Mouse (Mus musculus): ENCODE measurements around the gene Nt5c3b. TPM values are rescaled to one million over a fixed set of nuclear protein-coding genes. Genes with fewer than 3 reads are reported as not detected.
A peak's percentile ranks its signal among the peaks of the same experiment; 100 is the strongest.

Gene Nt5c3b
- total and polyA plus RNA-seq, 2 experiments from 2014 or later = 59.2 to 108 TPM

- under 1% methylated on average over 77 of the region's 83 CpGs for WGBS
- 0 out of 2 replicates have a peak, but pooled peaks cover 9% of the 10 kb centered on the region for H3K4me1 ChIP-seq (ENCODE audit: insufficient read depth, low read length)
- H3K4me2 ChIP-seq (ENCODE audit: low read depth, low read length) = peak within 1 kb of the TSS; percentile 85
- H3K27me3 ChIP-seq (ENCODE audit: insufficient read depth, low read length) = no peaks in the 10 kb centered on the region
- ATAC-seq = peak; percentile 94
- peak; percentile 77 for TF ChIP-seq CTCF (IDR thresholded peaks at IDR 0.05; ENCODE audit: low read depth)
- H3K4me3 ChIP-seq (ENCODE audit: low read length) = peak within 1 kb of the TSS; percentile 95
- peak; percentile 96 for DNase-seq (ENCODE audit: low spot score)
- H3K9ac ChIP-seq (replicated peaks; ENCODE audit: low read length) = peak within 1 kb of the TSS; percentile 97
- H3K36me3 ChIP-seq (ENCODE audit: insufficient read depth, low read length) = peaks cover 11% of the 10 kb centered on the region
- peak within 1 kb of the TSS; percentile 93 for H3K27ac ChIP-seq
- H3K9me3 ChIP-seq (ENCODE audit: low read length) = no peaks in the 10 kb centered on the region
Observed at GRCm38 (mm10) chr11:100472197-100472934, 30.8 kb upstream of the Nt5c3b start, which contains the start of gene Klhl11. Gene Klhl11 (minus strand): TSS chr11:100472741.

GRCm38 (mm10) chr11:100471352-100472196 is 30.0 kb upstream of the Nt5c3b start:
- peak overlapping the region; percentile 95 for H3K4me3 ChIP-seq (ENCODE audit: low read length)
- H3K27ac ChIP-seq = peak overlapping the region; percentile 93
- 3% methylated on average over 30 of the region's 30 CpGs for WGBS
- ATAC-seq = peak; percentile 7; the same call in 1 of the 2 replicates
- TF ChIP-seq CTCF (IDR thresholded peaks at IDR 0.05; ENCODE audit: low read depth) = no peak
- H3K4me1 ChIP-seq (ENCODE audit: insufficient read depth, low read length) = 0 out of 2 replicates have a peak, but pooled peaks cover 9% of the 10 kb centered on the region
- H3K9ac ChIP-seq (replicated peaks; ENCODE audit: low read length) = peak overlapping the region; percentile 97
- H3K27me3 ChIP-seq (ENCODE audit: insufficient read depth, low read length) = no peaks in the 10 kb centered on the region
- H3K9me3 ChIP-seq (ENCODE audit: low read length) = no peaks in the 10 kb centered on the region
- peak; percentile 26 for DNase-seq (ENCODE audit: low spot score)
- H3K4me2 ChIP-seq (ENCODE audit: low read depth, low read length) = peak overlapping the region; percentile 85
- peaks cover 6% of the 10 kb centered on the region; the same call in 1 of the 2 replicates for H3K36me3 ChIP-seq (ENCODE audit: insufficient read depth, low read length)

- H3K27ac ChIP-seq = no peak overlapping the region
- no peak overlapping the region for H3K9ac ChIP-seq (replicated peaks; ENCODE audit: low read length)
- H3K4me1 ChIP-seq (ENCODE audit: insufficient read depth, low read length) = 0 out of 2 replicates have a peak, but pooled peaks cover 9% of the 10 kb centered on the region
- ATAC-seq (no peak), DNase-seq (ENCODE audit: low spot score) (no peak)
- no peaks in the 10 kb centered on the region for H3K9me3 ChIP-seq (ENCODE audit: low read length)
- WGBS = 93% methylated on average over 1 of the region's 1 CpGs
- TF ChIP-seq CTCF (IDR thresholded peaks at IDR 0.05; ENCODE audit: low read depth) = no peak
- no peak overlapping the region for H3K4me2 ChIP-seq (ENCODE audit: low read depth, low read length)
- no peak overlapping the region for H3K4me3 ChIP-seq (ENCODE audit: low read length)
- H3K36me3 ChIP-seq (ENCODE audit: insufficient read depth, low read length) = peaks cover 6% of the 10 kb centered on the region; the same call in 1 of the 2 replicates
- no peaks in the 10 kb centered on the region for H3K27me3 ChIP-seq (ENCODE audit: insufficient read depth, low read length)
Observed at GRCm38 (mm10) chr11:100465833-100466232, 24.2 kb upstream of the Nt5c3b start.

GRCm38 (mm10) chr11:100465229-100465792 is 23.7 kb upstream of the Nt5c3b start:
- no peak for TF ChIP-seq CTCF (IDR thresholded peaks at IDR 0.05; ENCODE audit: low read depth)
- 92% methylated on average over 1 of the region's 1 CpGs for WGBS
- no peak overlapping the region for H3K9ac ChIP-seq (replicated peaks; ENCODE audit: low read length)
- H3K4me2 ChIP-seq (ENCODE audit: low read depth, low read length) = no peak overlapping the region
- no peak overlapping the region for H3K27ac ChIP-seq
- 0 out of 2 replicates have a peak, but pooled peaks cover 7% of the 10 kb centered on the region for H3K4me1 ChIP-seq (ENCODE audit: insufficient read depth, low read length)
- no peak overlapping the region for H3K4me3 ChIP-seq (ENCODE audit: low read length)
- DNase-seq (ENCODE audit: low spot score) = no peak
- no peak for ATAC-seq
- H3K27me3 ChIP-seq (ENCODE audit: insufficient read depth, low read length) = no peaks in the 10 kb centered on the region
- H3K36me3 ChIP-seq (ENCODE audit: insufficient read depth, low read length) = peaks cover 6% of the 10 kb centered on the region; the same call in 1 of the 2 replicates
- H3K9me3 ChIP-seq (ENCODE audit: low read length) = no peaks in the 10 kb centered on the region

- WGBS = 83% methylated on average over 10 of the region's 10 CpGs
- H3K4me3 ChIP-seq (ENCODE audit: low read length) = no peak overlapping the region
- no peaks in the 10 kb centered on the region for H3K27me3 ChIP-seq (ENCODE audit: insufficient read depth, low read length)
- H3K9me3 ChIP-seq (ENCODE audit: low read length) = no peaks in the 10 kb centered on the region
- H3K4me2 ChIP-seq (ENCODE audit: low read depth, low read length) = no peak overlapping the region
- peaks cover 6% of the 10 kb centered on the region; the same call in 1 of the 2 replicates for H3K36me3 ChIP-seq (ENCODE audit: insufficient read depth, low read length)
- ATAC-seq = no peak
- no peak for TF ChIP-seq CTCF (IDR thresholded peaks at IDR 0.05; ENCODE audit: low read depth)
- DNase-seq (ENCODE audit: low spot score) = no peak
- H3K27ac ChIP-seq = no peak overlapping the region
- no peak overlapping the region for H3K9ac ChIP-seq (replicated peaks; ENCODE audit: low read length)
- no peaks in the 10 kb centered on the region for H3K4me1 ChIP-seq (ENCODE audit: insufficient read depth, low read length)
Observed at GRCm38 (mm10) chr11:100462699-100463098, 21.1 kb upstream of the Nt5c3b start.

GRCm38 (mm10) chr11:100457711-100458110 is 16.1 kb upstream of the Nt5c3b start:
- DNase-seq (ENCODE audit: low spot score) = no peak
- H3K4me1 ChIP-seq (ENCODE audit: insufficient read depth, low read length) = no peaks in the 10 kb centered on the region
- no peaks in the 10 kb centered on the region for H3K27me3 ChIP-seq (ENCODE audit: insufficient read depth, low read length)
- WGBS = 93% methylated on average over 5 of the region's 5 CpGs
- H3K4me3 ChIP-seq (ENCODE audit: low read length) = no peak overlapping the region
- no peaks in the 10 kb centered on the region; the same call in 1 of the 2 replicates for H3K36me3 ChIP-seq (ENCODE audit: insufficient read depth, low read length)
- TF ChIP-seq CTCF (IDR thresholded peaks at IDR 0.05; ENCODE audit: low read depth) = no peak
- no peak overlapping the region for H3K9ac ChIP-seq (replicated peaks; ENCODE audit: low read length)
- no peaks in the 10 kb centered on the region for H3K9me3 ChIP-seq (ENCODE audit: low read length)
- no peak overlapping the region for H3K27ac ChIP-seq
- no peak for ATAC-seq
- H3K4me2 ChIP-seq (ENCODE audit: low read depth, low read length) = no peak overlapping the region

All from hindbrain, postnatal 0 days (tissue).